Mouse (Mus musculus): ENCODE data around the gene Prdm10. TPM values are rescaled to one million over a fixed set of nuclear protein-coding genes. Genes with fewer than 3 reads are reported as not detected.
A peak's percentile ranks its signal among the peaks of the same experiment; 100 is the strongest.

Prdm10 gene
- polyA plus RNA-seq, 1 experiment from 2014 or later: 4.9 TPM

- Histone ChIP-seq H3K4me1 (no peaks in the 10 kb centered on the region), H3K4me3 (replicated peaks) (no peak overlapping the region), H3K4me2 (no peak overlapping the region), H3K36me3 (no peaks in the 10 kb centered on the region), H3K27me3 (no peaks in the 10 kb centered on the region), H3K9ac (no peak overlapping the region), H3K9me3 (replicated peaks) (no peaks in the 10 kb centered on the region), H3K27ac (no peak overlapping the region)
- ATAC-seq (replicated peaks; ENCODE audit: low FRiP score): no peak
- 75% methylated on average over 8 of the region's 8 CpGs for WGBS
Measured at GRCm38 (mm10) chr9:31247447-31248220, 32.7 kb upstream of the Prdm10 start.

- no peak for ATAC-seq (replicated peaks; ENCODE audit: low FRiP score)
- Histone ChIP-seq H3K9me3 (replicated peaks) (no peaks in the 10 kb centered on the region), H3K9ac (no peak overlapping the region), H3K36me3 (no peaks in the 10 kb centered on the region), H3K4me2 (no peak overlapping the region), H3K4me3 (replicated peaks) (no peak overlapping the region), H3K4me1 (peaks cover 9% of the 10 kb centered on the region), H3K27me3 (no peaks in the 10 kb centered on the region), H3K27ac (no peak overlapping the region)
- 74% methylated on average over 10 of the region's 10 CpGs for WGBS
Measured at GRCm38 (mm10) chr9:31252182-31252799, 28.0 kb upstream of the Prdm10 start.

DNA sequence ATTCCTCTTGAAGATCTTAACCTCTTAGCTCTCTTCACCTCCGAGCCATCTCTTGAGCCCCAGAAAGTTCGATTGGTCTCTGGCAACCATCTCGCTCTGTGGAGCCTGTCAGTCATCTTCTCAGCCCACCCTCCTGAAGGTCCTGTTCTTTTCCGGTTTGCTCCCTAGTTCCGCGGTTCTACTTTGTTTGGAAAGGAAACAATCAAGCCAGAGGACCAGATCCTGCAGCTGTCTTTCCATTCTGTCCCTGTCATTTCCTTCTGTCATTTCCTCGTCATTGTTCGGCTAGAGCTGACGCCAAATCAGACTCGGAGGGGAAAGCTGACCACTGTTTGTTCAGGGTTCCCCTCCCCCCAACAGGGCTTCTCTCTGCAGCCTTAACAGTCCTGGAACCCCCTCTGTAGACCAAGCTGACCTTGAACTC is 27.0 kb upstream of the Prdm10 start:
- H3K27ac ChIP-seq: peak overlapping the region; percentile 70
- H3K4me3 ChIP-seq (replicated peaks): 0 out of 2 replicates have a peak overlapping the region, but pooled peaks have one; percentile 6
- peak overlapping the region; percentile 38 for H3K4me2 ChIP-seq
- H3K36me3 ChIP-seq: no peaks in the 10 kb centered on the region
- H3K9ac ChIP-seq: no peak overlapping the region
- 37% methylated on average over 10 of the region's 10 CpGs for WGBS
- ATAC-seq (replicated peaks; ENCODE audit: low FRiP score): 0 out of 2 replicates have a peak, but pooled peaks have one; percentile 49
- H3K9me3 ChIP-seq (replicated peaks): no peaks in the 10 kb centered on the region
- peaks cover 9% of the 10 kb centered on the region for H3K4me1 ChIP-seq
- no peaks in the 10 kb centered on the region for H3K27me3 ChIP-seq

GRCm38 (mm10) chr9:31253866-31254696 is 26.3 kb upstream of the Prdm10 start:
- H3K9ac ChIP-seq: no peak overlapping the region
- WGBS: 65% methylated on average over 11 of the region's 11 CpGs
- H3K4me2 ChIP-seq: peak overlapping the region; percentile 38; the same call in 1 of the 2 replicates
- no peak for ATAC-seq (replicated peaks; ENCODE audit: low FRiP score)
- H3K27me3 ChIP-seq: no peaks in the 10 kb centered on the region
- no peaks in the 10 kb centered on the region for H3K9me3 ChIP-seq (replicated peaks)
- H3K27ac ChIP-seq: peak overlapping the region; percentile 70
- peaks cover 9% of the 10 kb centered on the region for H3K4me1 ChIP-seq
- H3K36me3 ChIP-seq: no peaks in the 10 kb centered on the region
- H3K4me3 ChIP-seq (replicated peaks): 0 out of 2 replicates have a peak overlapping the region, but pooled peaks have one; percentile 6

DNA sequence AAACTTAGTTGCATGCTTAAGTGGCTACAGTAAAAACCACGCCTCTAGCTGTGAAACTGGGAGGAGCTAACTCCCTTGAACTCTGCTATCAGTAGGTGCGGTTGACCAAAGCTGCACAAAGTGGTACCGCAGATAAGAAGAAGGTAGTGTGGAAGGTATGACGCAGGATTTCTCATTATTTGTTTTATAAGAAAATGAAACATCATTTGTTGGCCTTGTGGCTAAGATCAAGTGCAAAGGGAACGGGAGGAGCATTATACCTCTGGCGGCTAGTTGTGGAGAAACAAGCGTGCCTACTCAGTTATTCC is 25.7 kb upstream of the Prdm10 start:
- H3K4me2 ChIP-seq: no peak overlapping the region
- WGBS: 90% methylated on average over 7 of the region's 7 CpGs
- no peaks in the 10 kb centered on the region for H3K9me3 ChIP-seq (replicated peaks)
- no peak overlapping the region for H3K27ac ChIP-seq
- no peaks in the 10 kb centered on the region for H3K27me3 ChIP-seq
- H3K9ac ChIP-seq: no peak overlapping the region
- no peak overlapping the region for H3K4me3 ChIP-seq (replicated peaks)
- H3K36me3 ChIP-seq: no peaks in the 10 kb centered on the region
- ATAC-seq (replicated peaks; ENCODE audit: low FRiP score): no peak
- peaks cover 9% of the 10 kb centered on the region for H3K4me1 ChIP-seq

DNA sequence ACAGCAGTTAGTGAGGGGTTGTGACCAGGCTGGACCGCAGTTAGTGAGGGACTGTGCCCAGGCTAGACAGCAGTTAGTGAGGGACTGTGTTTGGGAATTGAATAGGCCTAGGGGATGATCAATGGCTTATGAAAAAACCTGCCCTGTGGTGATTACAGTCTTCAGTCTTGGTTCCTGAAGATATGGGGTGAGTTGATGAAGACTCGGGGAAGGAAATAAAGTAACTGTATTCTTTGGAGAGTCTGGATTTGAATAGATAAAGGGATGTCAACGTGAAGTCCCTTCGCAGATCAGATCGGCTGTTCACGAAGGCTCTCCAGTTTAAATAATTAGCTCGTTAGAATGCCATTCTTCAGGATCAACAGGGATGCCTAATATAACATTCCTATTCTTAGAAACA is 24.4 kb upstream of the Prdm10 start:
- Histone ChIP-seq H3K4me2 (no peak overlapping the region), H3K27me3 (no peaks in the 10 kb centered on the region), H3K9ac (no peak overlapping the region), H3K27ac (no peak overlapping the region), H3K4me1 (peaks cover 9% of the 10 kb centered on the region), H3K36me3 (no peaks in the 10 kb centered on the region), H3K4me3 (replicated peaks) (no peak overlapping the region), H3K9me3 (replicated peaks) (no peaks in the 10 kb centered on the region)
- ATAC-seq (replicated peaks; ENCODE audit: low FRiP score): no peak
- 87% methylated on average over 7 of the region's 7 CpGs for WGBS

- Histone ChIP-seq H3K36me3 (no peaks in the 10 kb centered on the region), H3K9me3 (replicated peaks) (no peaks in the 10 kb centered on the region), H3K4me3 (replicated peaks) (no peak overlapping the region), H3K4me2 (no peak overlapping the region), H3K9ac (no peak overlapping the region), H3K27me3 (no peaks in the 10 kb centered on the region), H3K27ac (no peak overlapping the region), H3K4me1 (peaks cover 13% of the 10 kb centered on the region)
- WGBS: 79% methylated on average over 3 of the region's 3 CpGs
- ATAC-seq (replicated peaks; ENCODE audit: low FRiP score): no peak
Measured at GRCm38 (mm10) chr9:31258237-31258636, 22.1 kb upstream of the Prdm10 start.

- 81% methylated on average over 4 of the region's 4 CpGs for WGBS
Measured at GRCm38 (mm10) chr9:31260219-31260618, 20.1 kb upstream of the Prdm10 start.

DNA sequence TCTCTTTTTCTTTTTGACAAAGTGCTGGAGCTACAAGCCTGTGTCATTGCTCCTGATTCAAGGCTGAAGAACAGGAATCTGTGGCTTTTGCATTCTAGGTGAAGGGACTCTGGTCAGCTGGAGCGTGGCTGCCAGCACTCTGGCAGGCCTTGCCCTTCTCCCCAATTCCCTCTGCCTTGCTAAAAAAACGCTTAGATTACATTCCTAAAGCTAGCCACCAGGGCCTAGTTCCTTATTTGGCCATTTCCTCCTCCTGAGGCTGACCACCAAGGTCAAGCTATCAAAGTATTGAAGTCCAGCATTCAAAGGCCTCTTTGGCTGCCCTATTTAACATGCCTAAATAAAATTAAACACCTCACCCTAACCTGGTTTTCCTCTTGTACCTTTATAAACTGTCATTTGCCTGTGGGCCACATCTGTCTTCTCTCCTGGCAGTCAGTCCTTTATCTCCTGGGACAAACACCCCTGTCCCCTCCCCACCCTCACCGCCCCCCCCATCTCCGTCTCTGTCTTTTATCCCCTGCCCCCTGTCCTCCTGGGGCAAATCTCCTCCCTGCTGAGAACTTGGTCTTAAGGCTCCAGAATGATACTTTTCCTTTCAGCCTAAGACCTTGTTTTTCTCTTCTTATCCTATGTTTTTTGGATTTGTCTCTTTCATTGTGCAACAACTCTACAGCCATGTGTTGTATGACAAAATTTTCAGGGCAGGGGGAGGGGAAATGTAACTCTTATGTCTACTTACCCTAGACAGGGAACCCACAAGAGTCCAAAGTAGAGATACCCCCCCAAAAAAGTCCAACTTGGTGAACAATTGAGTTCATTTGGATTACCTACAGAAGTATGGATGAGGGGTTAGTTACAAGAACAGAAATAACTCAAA is 17.9 kb upstream of the Prdm10 start:
- Histone ChIP-seq H3K9ac (no peak overlapping the region), H3K9me3 (replicated peaks) (no peaks in the 10 kb centered on the region), H3K4me2 (no peak overlapping the region), H3K4me3 (replicated peaks) (no peak overlapping the region), H3K27ac (no peak overlapping the region), H3K36me3 (no peaks in the 10 kb centered on the region), H3K27me3 (no peaks in the 10 kb centered on the region), H3K4me1 (peaks cover 19% of the 10 kb centered on the region)
- ATAC-seq (replicated peaks; ENCODE audit: low FRiP score): no peak
- 37% methylated on average over 4 of the region's 4 CpGs for WGBS

More at GRCm38 (mm10) chr9:31260219-31260618, 20.1 kb upstream of the Prdm10 start:
- H3K4me2 ChIP-seq: no peak overlapping the region
- no peak overlapping the region for H3K9ac ChIP-seq
- H3K27me3 ChIP-seq: no peaks in the 10 kb centered on the region
- no peaks in the 10 kb centered on the region for H3K36me3 ChIP-seq
- H3K27ac ChIP-seq: no peak overlapping the region
- no peak for ATAC-seq (replicated peaks; ENCODE audit: low FRiP score)
- H3K4me3 ChIP-seq (replicated peaks): no peak overlapping the region
- 0 out of 2 replicates have a peak, but pooled peaks cover 6% of the 10 kb centered on the region for H3K4me1 ChIP-seq
- no peaks in the 10 kb centered on the region for H3K9me3 ChIP-seq (replicated peaks)

GRCm38 (mm10) chr9:31266013-31266659 is 14.2 kb upstream of the Prdm10 start:
- Histone ChIP-seq H3K9me3 (replicated peaks) (no peaks in the 10 kb centered on the region), H3K4me1 (peaks cover 19% of the 10 kb centered on the region), H3K9ac (no peak overlapping the region), H3K4me2 (no peak overlapping the region), H3K27ac (peak overlapping the region; percentile 70), H3K4me3 (replicated peaks) (no peak overlapping the region), H3K27me3 (no peaks in the 10 kb centered on the region), H3K36me3 (no peaks in the 10 kb centered on the region)
- ATAC-seq (replicated peaks; ENCODE audit: low FRiP score): no peak
- WGBS: 43% methylated on average over 5 of the region's 5 CpGs
